Mouse (Mus musculus) myocyte (in vitro differentiated cells): Measurements from ENCODE around the gene Dtnb.

Experiments
- E2F4 ChIP-seq: IDR thresholded peaks from one replicate; pipeline ENCODE4 v1.6.1; 2011; ENCODE audit warnings: mild to moderate bottlenecking, control low read depth, moderate library complexity; ENCODE audit not compliant: insufficient read depth
- POLR2A ChIP-seq: IDR thresholded peaks from one replicate; pipeline ENCODE4 v1.6.1; 2011; ENCODE audit warnings: low read depth, mild to moderate bottlenecking, control low read depth, moderate library complexity; ENCODE audit not compliant: insufficient read length

DNA sequence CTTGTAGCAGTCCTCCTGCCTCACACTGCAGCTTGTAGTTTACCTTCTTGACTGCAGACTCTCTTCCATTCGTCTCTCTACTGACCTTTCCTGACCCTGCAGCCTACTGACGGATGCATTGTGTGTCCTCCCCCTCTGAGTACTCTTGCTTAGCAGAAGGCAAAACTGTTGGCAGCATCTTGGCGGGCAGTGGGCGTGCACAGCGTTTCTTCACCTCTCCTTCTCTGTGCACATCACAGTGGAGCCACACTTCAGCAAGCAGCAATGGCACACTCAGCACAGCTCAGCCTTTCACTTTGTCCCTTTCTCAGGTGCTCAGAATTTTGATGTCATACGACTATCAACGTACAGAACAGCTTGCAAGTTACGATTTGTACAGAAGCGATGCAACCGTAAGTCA, 19.4 kb downstream of the Dtnb start:
- no peak for TF ChIP-seq E2F4
- no peak for TF ChIP-seq POLR2A
